Mouse (Mus musculus) c-Kit-negative CD71-positive TER-119-positive erythroid progenitor cells, embryonic 14.5 days (primary cell): ENCODE data around the gene Uba3.

Source experiments
- DNase-seq: peaks from one replicate; pipeline ENCODE4 v3.0.0-alpha.2; 2013; ENCODE audit warnings: low read depth, low spot score

Uba3 gene

DNA sequence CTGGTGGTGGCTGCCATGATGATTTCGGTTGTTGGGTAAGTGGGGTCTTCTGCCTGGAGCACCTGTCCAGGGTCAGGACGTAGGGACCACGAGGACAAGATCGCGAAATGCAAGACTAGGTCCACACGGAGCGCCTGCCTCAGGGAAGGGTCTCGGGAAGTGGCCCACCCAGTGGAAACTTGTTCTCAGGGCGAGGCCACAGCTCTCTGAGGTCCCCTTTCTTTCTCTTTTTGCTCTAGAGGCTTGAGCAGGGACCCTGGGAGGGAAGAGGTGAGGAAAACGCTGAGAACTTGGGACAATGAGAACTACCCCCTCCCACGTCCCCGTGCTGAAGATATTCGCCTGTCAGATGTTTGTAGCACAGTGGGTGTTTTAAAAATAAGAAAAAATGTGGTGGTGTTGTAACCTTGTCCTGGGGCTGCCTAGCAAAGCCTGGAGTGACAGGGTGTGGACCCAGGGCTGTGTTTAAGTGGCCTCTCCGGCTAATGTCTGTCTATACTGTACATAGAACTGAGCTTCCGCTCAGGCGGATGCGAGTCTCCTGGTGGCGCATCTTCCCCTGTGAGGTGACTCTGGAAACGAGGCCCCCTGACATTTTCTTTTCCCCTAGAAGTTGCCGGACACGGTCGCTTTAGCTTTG lies 5.6 kb upstream of the Uba3 start:
- DNase-seq: no peak

DNA sequence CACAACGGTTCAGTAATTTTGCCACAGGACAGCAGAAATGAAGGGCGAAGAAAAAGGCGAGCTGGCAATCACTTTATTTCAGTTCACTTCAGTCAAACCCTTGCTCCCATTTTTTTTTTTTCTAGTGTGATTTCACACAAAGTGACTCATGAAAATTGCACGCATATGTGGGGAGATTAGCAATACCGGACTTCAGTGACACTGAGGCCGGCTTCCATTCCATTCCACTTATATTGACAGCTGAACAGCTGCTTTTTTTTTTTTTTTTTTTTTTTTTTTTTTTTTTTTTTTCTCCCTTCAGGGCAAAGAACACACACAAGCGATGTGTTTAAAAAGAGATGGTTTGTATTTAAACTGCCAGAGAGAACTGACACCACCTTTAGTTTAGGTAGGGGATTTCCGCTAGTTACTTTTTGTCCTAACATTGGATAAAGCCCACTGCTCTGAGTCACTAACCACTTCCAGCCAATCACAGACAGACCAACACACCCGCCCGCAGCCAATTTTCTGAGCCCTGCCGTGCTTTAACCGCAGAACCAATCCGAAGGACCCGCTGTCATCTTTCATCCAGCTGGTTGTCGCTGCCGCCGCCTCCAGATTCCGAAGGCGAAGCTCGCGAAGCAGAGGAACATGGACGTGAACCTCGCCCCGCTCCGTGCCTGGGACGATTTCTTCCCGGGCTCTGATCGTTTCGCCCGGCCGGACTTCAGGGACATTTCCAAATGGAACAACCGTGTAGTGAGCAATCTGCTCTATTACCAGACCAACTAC lies 4.9 kb upstream of the Uba3 start, which contains the start of gene Arl6ip5:
Gene Arl6ip5, plus strand, starts transcription at position 499 of the 771 bp plus-strand sequence.
- peak; percentile 74 for DNase-seq

DNA sequence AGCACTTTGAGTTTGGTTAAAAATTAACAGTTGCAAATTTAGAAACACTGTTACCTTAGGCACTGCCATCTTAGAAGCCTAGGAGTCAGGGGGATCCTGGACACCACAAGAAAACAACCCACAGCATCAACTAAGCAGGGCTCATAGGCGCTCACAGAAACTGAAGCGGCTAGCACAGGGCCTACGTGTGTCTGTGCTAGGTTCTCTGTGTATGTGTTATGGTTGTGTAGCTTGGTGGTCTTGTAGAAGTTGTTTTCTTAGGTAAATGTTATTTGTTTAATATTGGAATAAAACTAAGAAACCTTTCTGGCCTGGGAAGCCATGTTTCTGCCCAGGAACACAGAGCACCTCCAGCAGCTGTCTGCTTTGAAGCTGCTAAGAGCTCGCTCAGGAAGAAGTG lies 4.3 kb upstream of the Uba3 start:
- DNase-seq: no peak

DNA sequence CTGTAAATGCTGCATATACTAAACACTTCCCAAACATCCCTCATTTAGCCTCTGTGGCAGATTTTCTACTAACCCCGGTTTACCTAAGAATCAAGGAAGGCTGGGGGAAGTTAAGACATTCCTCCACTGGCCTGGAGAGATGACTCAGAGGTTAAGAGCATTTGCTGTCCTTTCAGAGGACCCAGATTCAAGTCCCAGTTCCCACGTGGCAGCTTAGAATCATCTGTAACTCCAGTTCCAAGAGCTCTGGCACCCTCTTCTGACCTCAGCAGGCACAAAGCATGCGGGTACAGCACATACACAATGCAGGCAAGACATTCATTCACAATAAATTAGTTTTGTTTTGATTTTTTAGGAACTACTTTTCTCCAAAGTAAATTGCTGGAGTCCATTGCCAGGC lies 3.8 kb upstream of the Uba3 start:
- no peak for DNase-seq

DNA sequence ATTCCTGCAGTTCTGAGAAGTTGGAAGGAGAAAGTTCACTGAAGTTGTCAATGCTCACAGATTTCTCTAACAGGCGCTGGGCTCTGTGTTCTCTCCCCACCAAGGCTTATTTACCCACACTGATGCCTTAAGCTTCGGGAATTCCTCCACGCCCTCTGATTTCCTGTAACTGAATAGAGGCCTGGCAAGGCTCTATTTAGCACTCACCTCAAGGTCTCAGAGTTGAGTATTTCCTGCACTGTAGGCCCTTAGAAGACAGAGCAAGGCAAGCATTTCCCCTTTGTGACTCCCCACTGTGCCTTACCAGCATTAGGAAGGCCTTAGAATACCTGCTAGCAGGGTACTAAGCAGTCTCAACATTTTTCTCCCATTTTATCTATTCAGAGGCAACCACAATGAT lies 3.0 kb upstream of the Uba3 start:
- no peak for DNase-seq

DNA sequence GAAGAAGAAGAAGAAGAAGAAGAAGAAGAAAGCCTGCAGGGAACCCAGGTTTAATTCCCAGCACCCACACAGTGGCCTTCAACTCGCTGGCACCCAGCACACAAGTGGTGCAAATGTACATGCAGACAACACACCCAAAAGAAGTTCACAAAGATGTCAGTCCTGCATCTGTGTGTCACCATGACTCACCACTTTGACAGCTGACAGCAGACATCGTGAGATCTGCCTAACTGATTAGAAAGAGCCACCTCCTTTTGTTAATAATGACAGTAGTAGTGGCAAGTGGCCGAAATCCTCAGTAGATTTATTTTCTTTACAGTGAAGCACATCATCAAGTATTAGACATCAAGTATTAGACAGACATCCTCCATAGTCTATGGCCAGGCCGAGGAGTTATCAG lies 1.6 kb upstream of the Uba3 start:
- DNase-seq: no peak

DNA sequence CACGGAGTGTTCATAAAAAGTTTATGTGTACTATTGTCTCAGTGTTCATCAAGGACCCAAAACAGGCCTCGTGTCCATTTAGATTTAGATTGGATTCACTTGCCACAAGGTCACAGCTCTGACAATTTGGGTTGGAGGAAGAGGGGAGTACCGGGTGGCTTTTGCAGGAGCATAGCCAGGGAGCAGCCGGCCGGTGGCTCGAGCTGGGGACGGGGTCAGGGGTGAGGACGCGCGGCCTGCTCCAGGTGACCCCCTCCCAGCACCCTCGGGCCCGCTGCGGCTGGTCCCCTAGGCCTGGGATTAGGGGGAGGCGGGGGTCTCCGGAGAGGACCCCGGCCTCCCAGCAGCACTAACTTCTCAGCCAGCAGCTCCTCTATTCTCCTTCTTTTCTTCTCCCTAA lies 495 bp downstream of the Uba3 start:
- no peak for DNase-seq

DNA sequence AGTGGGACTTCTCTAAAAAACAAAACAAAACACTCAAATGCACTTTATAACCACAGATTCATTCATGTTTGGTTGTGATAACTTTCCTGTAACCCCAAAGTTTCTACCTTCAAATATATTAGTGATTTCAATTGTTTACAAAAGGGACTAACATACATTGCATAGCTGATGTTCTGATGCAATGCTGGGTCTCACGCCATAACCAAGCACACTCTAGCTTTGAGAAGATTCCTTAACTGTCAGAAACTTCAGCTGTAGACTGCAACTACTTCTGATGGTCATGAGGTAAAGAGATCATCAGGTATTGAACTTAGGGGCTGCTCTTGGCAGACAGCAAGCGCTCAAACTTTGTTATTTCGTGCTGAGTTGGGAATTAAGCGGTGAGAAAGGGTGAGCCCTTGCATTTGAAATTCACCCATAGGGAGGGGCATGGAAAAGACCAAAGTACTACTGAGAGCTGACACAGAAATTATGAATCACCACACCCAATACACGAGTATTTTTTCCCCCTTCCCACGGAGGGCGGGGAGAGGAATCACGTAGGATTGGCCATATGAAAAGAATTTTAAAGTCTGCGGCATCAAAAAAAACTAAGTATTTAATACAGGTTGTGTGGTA lies 1.1 kb downstream of the Uba3 start:
- DNase-seq: no peak

DNA sequence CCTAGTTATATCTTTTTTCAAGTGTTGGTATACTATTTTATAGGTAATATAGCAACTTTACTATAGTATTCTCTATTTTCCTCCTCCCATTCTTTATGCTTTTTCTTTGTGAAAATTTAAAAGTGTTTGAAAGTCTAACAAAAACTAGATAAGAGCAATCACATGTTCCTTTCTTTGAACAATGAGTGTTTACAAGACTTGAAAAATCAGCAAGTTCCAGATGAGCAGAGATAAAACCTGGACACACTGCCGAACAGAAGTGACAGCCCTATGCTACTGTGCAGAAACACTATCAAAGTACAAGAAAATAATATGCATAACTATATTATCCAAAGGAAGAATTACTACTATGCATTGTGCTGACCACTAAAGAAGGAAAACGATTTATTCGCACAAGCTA lies 3.0 kb downstream of the Uba3 start:
- no peak for DNase-seq

DNA sequence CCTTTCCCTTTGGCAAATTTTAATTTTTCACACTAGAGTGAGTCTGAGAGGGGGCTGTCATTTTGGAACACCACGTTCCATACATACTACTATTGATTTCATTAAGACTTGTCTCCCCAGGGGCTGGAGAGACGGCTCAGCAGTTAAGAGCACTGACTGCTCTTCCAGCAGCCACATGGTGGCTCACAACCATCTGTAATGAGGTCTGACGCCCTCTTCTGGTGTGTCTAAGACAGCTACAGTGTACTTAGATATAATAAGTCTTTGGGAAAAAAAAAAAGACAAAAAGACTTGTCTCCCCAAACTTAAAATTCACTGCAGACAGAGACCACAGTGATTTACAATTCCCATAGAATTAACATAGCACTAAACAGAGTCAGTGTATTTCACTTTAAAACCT lies 5.0 kb downstream of the Uba3 start:
- no peak for DNase-seq

DNA sequence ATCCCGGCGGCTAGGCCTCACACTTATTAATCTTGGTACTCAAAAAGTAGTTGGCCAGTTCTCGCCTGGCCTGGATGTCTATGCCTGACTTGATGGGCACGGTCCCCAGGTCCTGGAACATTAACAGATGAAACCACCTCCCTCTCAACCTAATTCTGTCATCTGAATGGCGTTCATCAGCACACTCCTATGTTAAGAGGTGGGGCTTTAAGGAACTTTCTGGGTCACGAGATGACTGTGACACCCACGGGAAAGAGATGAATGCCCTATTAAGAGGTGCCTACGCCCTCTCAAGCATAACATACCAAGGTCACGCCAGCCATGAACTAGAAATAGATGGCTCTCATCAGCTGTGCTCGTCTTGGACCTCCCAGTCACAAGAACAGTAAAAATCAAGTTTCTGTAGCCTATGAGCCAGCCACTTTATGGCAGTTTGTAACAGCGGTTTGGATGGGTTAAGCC lies 26.0 kb downstream of the Uba3 start:
- no peak for DNase-seq

DNA sequence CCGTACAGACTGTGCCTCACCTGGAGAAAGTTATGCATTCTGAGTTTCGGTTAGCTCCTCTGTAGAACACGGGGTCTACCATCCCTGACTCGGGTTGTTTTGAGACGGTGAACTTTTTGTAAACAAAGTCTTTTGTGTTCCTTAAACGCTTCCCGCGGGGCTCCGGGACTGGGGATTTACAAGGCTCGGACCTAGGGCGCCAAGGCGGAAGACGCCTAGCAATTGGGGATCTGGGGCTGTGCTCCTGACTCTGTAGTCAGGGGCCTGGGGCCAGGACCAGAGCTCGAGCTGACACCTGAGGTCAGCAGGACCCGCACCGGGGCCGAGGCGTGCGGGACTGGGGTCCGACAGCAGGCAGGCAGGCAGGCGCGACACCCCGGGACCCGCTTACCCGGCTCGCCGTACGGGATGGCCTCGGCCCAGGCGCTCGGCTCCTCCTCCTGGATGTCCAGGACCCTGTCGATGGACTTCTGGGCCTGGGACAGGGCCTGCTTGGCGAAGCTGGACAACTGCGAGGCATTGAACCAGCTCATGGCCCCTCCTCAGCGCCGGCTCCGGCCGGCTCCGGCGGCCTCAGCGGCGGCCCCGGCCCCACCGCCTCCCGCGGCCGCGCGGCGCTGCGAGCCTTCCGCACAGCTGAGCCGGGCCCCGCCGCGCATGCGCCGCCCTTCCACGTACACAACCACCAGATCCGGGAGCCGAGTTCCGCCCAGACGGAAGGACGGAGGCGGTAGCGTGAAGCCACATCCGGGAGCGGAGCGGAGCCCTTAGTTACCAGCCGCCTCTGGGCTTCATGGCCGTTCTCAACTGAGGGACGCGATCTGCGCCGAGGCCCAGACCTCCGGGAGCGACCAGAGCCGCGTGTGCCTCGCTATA lies 26.7 kb downstream of the Uba3 start, which contains the start of gene Tmf1:
Gene Tmf1, minus strand, starts transcription at position 632 of the 876 bp plus-strand sequence.
- DNase-seq: peak; percentile 89

DNA sequence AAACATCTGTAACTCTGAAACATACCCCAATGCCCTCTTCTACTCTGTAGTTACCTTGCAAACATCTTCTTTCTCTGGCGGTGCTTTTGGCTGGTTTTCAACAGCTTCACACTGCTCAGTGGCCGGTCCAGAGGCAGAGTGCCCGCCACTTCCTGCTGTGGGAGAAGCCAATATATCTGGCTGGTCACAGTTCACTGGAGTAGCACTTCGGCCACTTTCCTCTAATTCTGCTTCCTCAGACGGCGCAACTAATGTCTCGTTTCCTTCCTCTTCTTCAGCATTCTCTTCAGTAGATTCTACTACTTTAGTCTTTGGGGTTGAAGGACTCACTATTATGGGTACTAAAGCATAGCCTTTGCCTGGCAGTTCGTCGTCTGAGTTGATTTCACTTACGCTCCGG lies 29.7 kb downstream of the Uba3 start:
- no peak for DNase-seq

DNA sequence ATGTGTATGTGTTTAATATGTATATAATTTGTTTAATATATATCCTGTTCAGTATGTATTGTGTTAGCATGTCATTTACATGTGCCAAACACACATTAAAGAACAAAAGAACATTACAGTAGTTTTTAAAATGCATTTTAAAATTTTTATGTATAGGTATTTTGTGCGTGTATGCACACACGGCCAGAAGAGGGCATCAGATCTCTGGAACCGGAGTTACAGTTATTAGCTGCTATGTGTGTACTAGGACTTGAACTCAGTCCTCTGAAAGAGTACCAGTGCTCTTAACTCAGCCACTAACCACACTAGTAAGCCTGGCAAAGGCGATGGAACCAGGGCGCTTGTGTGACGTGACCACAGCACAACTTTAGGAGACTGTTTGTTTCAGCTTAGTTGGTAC lies 55.3 kb downstream of the Uba3 start:
- no peak for DNase-seq

DNA sequence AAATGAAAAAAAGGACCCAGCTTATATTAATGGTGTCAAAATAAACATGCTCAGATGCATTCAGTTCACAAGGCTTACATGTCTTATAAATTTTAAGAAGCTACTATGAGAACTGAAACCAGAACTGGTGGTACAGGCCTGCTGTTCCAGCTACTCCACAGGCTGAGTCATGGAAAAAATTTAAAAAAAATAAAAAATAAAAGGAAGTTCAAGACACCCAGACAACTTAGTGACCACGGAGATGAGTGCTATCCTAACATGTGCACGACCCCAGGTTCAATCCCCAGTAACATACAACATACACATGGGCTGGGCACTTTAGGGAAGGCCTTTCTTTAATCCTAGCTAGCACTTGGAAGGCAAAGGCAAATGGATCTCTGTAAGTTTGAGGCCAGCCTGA lies 55.7 kb downstream of the Uba3 start:
- no peak for DNase-seq

DNA sequence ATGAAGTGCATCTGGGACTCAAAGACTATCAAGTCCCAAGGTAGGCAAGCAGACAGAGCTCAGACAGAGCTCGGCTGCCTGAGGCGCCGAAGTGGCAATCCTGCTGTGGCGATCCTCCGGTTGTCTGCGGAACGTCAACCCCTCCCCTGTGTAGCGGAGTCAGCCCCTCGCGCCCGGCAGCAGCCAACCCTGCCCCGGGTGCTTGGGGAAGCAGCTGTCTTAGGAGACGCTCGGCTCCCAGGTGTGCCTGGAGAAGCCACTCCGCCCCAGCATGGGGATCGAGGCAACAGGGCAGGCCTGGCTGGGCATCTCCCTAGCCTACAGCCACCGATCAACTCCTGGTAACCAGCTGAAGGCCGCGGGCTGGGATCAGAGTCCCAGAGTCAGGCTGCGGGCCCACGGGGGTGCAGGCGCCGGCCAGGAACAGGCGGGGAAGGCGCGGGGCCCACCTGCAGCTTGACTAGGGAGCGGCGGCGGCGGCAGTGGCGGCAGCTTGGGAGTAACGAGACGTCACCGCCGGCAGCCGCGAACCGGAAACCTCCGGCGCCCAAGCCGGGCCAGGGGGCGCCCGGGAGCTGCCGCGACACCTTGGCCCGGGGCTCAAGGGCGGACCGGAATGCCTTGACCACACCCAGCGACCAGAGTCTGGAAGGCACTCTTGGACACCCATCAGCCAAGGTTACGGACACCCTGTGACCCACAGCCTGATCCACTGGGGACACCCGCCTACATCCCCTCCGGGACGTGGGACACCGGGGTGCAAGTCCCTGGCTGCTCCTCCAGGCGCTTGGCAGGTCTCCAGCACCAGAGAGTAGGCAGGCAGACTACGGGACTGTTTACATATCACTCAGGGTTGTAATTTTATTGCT lies 56.8 kb downstream of the Uba3 start, which contains the start of gene Eogt:
Gene Eogt, minus strand, starts transcription at position 800 of the 869 bp plus-strand sequence.
- DNase-seq: peak; percentile 46

DNA sequence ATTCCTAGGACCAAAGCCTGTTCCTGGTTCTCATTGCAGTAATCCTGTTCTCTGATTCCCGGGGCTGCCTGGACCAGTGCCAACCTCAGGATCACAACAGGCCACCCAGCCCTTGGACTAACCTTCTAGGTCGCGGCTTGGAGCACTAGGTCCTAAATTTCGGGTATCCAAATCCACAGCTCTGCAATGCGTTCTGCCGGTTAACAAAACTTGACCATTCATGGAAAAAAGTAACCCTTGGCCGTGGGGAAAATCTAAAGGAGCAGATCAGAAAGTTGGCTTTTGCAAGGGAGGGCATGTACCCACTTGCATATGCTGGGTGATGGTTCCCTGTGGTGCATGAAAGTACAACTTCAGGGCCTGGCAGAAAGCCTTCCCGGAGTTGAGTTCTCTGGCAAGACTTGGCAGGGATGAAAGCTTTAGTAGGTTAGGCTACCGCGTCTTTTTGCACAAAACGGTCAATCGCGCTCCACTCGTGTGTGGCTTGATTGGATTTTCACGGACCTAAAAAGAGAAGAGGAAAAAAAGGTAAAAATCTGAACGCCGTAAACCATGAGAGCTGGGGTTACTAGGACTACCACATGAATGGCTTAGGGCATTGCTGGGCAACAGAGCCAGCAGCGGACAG lies 57.6 kb downstream of the Uba3 start:
- DNase-seq: no peak

DNA sequence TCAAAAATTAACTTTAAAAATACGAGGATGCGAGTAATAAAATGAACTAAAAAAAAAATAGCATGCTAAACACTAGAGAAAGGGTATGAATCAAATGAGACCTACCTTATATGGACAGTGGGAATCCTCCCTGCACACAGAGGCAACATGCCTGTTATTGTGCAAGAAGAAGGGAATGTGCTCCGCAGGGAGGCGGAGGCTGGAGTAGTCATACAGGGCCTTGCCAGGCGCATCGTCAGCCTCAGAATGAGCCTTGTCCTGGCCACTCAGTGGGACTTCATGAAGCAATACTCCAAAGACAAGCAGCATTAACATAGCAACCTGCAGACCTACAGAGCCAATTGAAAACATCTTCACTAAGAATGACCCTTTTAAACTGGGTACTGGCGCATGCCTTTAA lies 60.3 kb downstream of the Uba3 start:
- DNase-seq: no peak

DNA sequence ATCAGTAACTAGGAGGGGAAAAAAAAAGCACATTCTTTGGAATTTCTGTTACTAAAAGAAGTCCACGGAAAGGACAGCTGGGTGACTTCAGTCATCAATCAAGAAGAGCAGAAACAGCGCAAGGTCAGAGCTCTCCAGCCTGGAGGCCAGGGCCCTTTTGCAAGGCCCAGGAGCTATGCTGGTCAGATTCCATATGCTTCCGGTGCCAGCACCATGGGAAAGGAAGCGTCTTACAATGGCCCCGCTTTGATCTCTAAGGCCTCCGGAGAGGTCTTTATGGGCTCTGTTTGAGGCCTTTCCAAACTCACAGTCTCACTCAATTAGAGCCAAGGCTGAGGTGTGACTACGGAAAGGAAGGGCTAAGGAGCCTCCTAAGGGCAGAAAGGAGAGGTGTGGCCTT lies 61.1 kb downstream of the Uba3 start:
- no peak for DNase-seq

DNA sequence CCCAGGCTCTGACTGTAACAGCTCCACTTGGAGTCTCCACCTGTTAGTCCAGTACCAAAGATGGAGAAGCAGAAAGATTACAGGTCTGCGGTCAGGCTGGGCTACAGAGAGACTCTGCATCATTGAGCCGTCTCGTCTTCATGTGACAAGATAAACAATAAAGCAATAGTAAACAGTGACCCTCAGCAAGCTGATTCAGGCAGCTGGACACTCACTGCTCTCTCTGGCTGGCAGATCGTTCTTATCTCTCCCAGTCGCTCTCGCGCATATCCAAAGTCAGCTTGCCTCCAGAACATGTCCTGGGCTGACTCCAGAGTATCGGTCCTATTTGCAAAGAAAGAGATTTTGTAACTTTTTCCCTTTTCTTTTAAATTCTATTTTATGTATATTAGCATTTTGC lies 62.8 kb downstream of the Uba3 start:
- no peak for DNase-seq
